Mouse (Mus musculus) neural tube, embryonic 13.5 days (tissue): ENCODE measurements around the gene Dhx16. TPM values are rescaled to one million over a fixed set of nuclear protein-coding genes. Genes with fewer than 3 reads are reported as not detected.

ENCODE experiments used
- ATAC-seq: fragments of 200-750 bp; cut with Nextera tagmentation; 2 replicates; pipeline ENCODE4 v1.8.0; 2017; ENCODE audit warnings: low read depth, mild to moderate bottlenecking, moderate TSS enrichment, moderate library complexity
- H3K27ac ChIP-seq: fragments of 300-500 bp; sonication (generic); replicated peaks from 2 replicates; pipeline ENCODE4 v1.5.1; 2015; ENCODE audit warnings: moderate library complexity, mild to moderate bottlenecking, inconsistent platforms
- H3K27me3 ChIP-seq: fragments of 300-500 bp; sonication (generic); 2 replicates; pipeline ENCODE4 v1.6.1; 2015; ENCODE audit warnings: mild to moderate bottlenecking, inconsistent platforms
- H3K36me3 ChIP-seq: fragments of 300-500 bp; sonication (generic); 2 replicates; pipeline ENCODE4 v1.6.1; 2015; ENCODE audit warnings: mild to moderate bottlenecking, inconsistent platforms
- H3K4me1 ChIP-seq: fragments of 300-500 bp; sonication (generic); replicated peaks from 2 replicates; pipeline ENCODE4 v1.6.1; 2015; ENCODE audit warnings: inconsistent platforms
- H3K4me2 ChIP-seq: fragments of 300-500 bp; sonication (generic); 2 replicates; pipeline ENCODE4 v1.6.1; 2015; ENCODE audit warnings: inconsistent platforms, mild to moderate bottlenecking, moderate library complexity
- H3K4me3 ChIP-seq: fragments of 300-500 bp; sonication (generic); 2 replicates; pipeline ENCODE4 v1.5.1; 2015; ENCODE audit warnings: mild to moderate bottlenecking, inconsistent platforms
- H3K9ac ChIP-seq: fragments of 300-500 bp; sonication (generic); 2 replicates; pipeline ENCODE4 v1.6.1; 2015; ENCODE audit warnings: moderate library complexity, mild to moderate bottlenecking, inconsistent platforms
- H3K9me3 ChIP-seq: fragments of 300-500 bp; sonication (generic); 2 replicates; pipeline ENCODE4 v1.6.1; 2016; ENCODE audit warnings: inconsistent platforms
- WGBS: fragments of 180-500 bp; shearing (Covaris S2); methylation state at CpG from one replicate; pipeline ENCODE4 v1.1.7; 2015; 5-methylcytosine and 5-hydroxymethylcytosine counted together
- polyA plus RNA-seq: library from polyadenylated mRNA; unstranded; fragments of >200 nt; fragmentation: Nextera tagmentation; extraction: Ambion mirVana; gene quantifications from 2 replicates; pipeline ENCODE4 v1.2.1, GENCODE M21; 2015

Dhx16 gene
- polyA plus RNA-seq, 1 experiment from 2014 or later, result 31.0 TPM

DNA sequence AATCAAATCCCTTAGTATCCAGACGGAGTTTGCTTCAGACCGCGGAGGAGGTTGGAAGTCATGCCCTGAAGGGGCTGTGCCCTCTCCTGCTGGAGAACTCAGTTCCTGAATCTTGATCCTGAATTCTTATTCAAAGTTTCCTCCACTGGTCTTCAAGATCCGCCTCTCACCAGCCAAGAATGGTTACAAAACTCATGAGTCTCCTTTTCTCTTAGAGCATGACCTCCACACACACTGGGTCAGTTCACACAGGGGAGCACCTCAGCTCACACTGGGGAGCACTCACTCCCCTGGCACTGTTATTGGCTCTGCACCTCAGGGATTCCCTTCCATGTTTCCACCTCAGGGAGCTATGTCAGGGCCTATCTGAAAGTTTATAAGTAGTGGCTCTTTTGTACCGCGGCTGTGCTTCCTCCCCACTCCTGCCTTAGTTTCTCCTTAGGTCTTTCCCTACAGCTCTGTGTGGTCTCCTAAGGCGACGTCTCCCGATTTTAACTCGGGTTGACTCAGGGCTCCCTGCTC, 14.7 kb upstream of the Dhx16 start:
- Histone ChIP-seq H3K27ac (peak overlapping the region; percentile 98), H3K4me1 (peaks cover 56% of the 10 kb centered on the region), H3K36me3 (peaks cover 4% of the 10 kb centered on the region), H3K9me3 (no peaks in the 10 kb centered on the region), H3K9ac (peak overlapping the region; percentile 95), H3K4me3 (peak overlapping the region; percentile 81), H3K27me3 (no peaks in the 10 kb centered on the region), H3K4me2 (peak overlapping the region; percentile 100)
- no peak for ATAC-seq
- WGBS, result 18% methylated on average over 10 of the region's 10 CpGs

DNA sequence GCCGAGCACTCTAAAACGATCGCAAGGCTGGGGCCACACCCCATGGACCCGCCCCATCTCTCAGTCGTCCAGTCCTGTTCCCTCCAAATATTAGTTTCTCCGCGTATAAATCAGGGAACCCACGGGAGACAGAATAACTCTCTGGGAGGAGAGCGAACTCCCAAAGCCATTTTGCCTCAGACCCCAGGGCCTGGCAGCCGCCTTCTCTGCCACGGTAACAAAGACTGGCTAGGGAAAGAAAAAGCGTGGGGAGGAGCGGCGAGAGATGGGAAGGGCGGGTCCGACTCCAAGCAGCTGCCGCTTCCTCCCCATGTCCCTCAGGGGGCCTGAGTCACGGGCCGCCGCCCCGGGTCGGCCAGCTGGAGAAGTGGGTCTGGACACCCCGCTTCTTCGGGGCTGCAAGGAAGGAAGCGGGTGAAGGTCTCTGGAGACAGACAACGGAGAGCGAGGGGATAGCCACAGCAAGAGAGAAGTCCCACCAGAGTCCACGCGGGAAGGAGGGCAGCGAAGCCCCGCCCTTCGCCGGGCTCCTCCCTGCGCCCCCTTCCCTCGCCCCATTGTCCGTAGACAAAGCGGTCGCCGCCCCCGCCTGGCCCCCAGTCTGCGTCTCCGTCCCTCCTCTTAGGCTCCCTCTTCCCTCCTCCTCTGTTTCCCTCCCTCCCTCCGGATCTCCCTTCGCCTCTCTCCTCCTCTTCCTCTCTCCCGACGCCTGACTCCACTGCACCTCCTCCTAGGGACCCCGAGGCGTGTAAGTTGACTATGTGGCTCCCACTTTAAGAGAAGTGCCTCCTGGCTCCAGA, 13.9 kb upstream of the Dhx16 start, which contains the start of gene Ppp1r18:
TSS of gene Ppp1r18 (plus strand) at position 113 of the 800 bp plus-strand sequence.
- ATAC-seq, result peak; percentile 63
- Histone ChIP-seq H3K4me3 (peak within 1 kb of the TSS; percentile 81), H3K9ac (peak within 1 kb of the TSS; percentile 95), H3K36me3 (peaks cover 6% of the 10 kb centered on the region), H3K4me1 (peaks cover 61% of the 10 kb centered on the region), H3K27ac (peak within 1 kb of the TSS; percentile 98), H3K4me2 (peak within 1 kb of the TSS; percentile 100), H3K9me3 (no peaks in the 10 kb centered on the region), H3K27me3 (no peaks in the 10 kb centered on the region)
- WGBS, result under 1% methylated on average over 48 of the region's 48 CpGs

DNA sequence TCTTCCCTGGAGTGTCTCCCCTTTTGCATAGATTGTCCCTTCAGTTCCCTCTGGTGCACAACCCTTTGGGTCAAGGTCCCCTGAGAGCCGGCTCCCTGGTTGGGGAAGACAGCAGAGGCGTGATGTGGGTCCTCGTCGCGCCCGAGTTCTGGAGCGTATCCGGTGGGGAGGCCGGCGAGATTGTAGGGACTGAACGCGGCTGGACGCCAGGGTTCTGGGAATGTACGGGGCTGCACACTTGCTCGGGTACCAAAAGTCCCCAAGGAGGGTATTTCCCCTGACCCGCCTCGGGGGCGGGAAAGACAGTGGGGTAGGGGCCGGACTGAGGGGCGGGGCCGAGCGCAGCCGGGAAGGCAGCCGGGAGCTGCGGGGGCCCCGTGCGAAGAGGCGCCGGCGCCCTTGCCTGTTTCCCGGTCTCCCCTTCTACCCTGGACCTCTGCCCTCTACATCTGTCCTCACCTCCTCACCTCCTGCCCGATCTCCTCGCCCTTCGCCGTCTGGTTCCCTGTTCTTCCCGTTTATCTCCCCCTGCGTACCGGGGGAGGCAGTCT, 13.3 kb upstream of the Dhx16 start:
- H3K27me3 ChIP-seq, result no peaks in the 10 kb centered on the region
- under 1% methylated on average over 38 of the region's 38 CpGs for WGBS
- H3K4me2 ChIP-seq, result peak overlapping the region; percentile 100
- H3K9me3 ChIP-seq, result no peaks in the 10 kb centered on the region
- H3K9ac ChIP-seq, result peak overlapping the region; percentile 95
- peaks cover 13% of the 10 kb centered on the region for H3K36me3 ChIP-seq
- peaks cover 65% of the 10 kb centered on the region for H3K4me1 ChIP-seq
- peak overlapping the region; percentile 81 for H3K4me3 ChIP-seq
- peak overlapping the region; percentile 98 for H3K27ac ChIP-seq
- ATAC-seq, result peak; percentile 43

DNA sequence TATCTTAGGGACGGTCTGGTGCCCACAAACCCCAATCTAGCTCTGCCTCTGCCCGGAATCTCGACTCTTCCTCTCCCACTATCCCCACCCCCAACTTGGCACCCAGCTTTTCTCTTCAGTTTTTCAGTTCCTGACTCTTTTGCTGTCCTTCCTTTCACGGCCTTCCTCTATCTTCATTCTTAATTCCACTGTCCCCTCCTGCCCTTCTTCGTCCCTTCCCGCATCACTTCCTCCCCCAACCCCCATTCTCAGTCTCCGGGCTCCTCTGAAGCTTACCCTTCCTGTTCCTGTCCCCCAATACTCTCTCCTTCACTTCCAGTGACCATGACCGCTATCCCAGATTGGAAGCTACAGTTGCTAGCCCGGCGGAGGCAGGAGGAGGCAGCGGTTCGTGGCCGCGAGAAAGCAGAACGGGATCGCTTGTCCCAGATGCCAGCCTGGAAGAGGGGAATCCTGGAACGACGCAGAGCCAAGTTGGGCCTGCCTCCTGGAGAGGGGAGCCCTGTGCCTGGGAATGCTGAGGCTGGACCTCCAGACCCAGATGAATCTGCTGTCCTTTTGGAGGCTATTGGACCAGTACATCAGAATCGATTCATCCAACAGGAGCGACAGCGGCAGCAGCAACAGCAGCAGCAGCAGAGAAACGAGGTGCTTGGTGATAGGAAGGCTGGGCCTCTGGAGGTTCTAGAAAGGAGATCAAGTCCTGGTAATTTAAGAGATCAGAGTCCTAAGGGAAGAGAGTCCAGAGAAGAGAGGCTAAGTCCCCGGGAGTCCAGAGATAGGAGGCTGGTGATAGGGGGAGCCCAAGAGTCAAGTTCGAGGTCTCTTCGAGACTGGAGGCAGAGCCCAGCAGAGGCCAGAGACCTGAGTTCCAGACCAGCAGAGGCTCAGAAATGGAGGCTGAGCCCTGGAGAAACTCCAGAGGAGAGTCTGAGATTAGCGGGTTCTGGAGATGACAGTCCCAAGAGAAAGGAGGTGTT, 12.4 kb upstream of the Dhx16 start:
- Histone ChIP-seq H3K4me1 (peaks cover 66% of the 10 kb centered on the region), H3K4me3 (peak overlapping the region; percentile 81), H3K27me3 (no peaks in the 10 kb centered on the region), H3K4me2 (peak overlapping the region; percentile 100), H3K27ac (peak overlapping the region; percentile 98), H3K9ac (peak overlapping the region; percentile 95), H3K36me3 (peaks cover 15% of the 10 kb centered on the region), H3K9me3 (no peaks in the 10 kb centered on the region)
- ATAC-seq, result no peak
- 8% methylated on average over 26 of the region's 26 CpGs for WGBS

DNA sequence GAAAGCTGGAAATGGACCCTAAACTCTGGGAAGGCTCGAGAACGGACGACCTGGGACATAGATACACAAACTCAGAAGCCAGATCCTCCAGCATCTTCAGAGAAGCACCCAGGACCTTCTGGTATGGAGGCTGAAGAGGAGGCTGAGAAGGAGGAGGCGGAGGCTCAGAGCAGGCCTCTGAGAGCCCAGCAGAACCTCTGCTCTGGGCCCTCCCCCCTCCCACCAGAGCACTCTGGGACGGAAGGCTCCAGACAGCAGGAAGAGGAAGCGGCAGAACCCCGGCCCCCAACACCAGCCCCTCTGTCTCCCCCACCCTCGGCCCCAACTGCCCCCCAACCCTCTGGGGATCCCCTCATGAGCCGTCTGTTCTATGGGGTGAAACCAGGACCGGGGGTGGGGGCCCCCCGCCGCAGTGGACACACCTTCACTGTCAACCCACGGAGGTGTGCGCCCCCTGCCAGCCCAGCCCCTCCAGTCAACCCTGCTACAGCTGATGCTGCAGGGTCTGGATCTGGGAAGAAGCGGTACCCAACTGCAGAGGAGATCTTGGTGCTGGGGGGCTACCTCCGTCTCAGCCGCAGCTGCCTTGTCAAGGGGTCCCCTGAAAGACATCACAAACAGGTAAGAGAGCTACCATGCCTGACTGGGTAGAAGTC, 11.3 kb upstream of the Dhx16 start:
- peak overlapping the region; percentile 100 for H3K4me2 ChIP-seq
- H3K36me3 ChIP-seq, result peaks cover 21% of the 10 kb centered on the region
- H3K27ac ChIP-seq, result peak overlapping the region; percentile 98
- WGBS, result 33% methylated on average over 17 of the region's 17 CpGs
- ATAC-seq, result no peak
- no peaks in the 10 kb centered on the region for H3K9me3 ChIP-seq
- peaks cover 77% of the 10 kb centered on the region for H3K4me1 ChIP-seq
- peak overlapping the region; percentile 81 for H3K4me3 ChIP-seq
- H3K27me3 ChIP-seq, result no peaks in the 10 kb centered on the region
- peak overlapping the region; percentile 95 for H3K9ac ChIP-seq

DNA sequence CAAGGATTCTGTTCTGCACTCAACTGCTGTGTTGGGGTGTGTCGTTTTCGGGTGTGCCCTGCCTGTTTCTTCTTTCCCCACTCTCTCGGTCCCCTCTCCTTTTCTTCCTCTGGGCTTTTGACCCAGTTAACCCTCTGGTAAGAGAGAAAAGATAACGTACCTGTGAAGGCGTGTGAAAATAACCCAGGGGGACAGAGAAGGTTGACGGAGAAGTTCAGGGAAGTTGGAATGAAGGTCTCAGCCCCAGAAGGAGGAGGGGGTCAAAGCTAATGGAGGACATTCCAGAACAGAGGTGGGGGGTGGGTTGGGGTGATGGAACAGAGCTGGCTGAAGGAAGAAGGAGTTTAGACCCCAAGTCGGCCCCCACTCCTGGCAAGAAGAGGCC, 10.7 kb upstream of the Dhx16 start:
- H3K9me3 ChIP-seq, result no peaks in the 10 kb centered on the region
- no peaks in the 10 kb centered on the region for H3K27me3 ChIP-seq
- peak overlapping the region; percentile 81 for H3K4me3 ChIP-seq
- peaks cover 83% of the 10 kb centered on the region for H3K4me1 ChIP-seq
- peak overlapping the region; percentile 98 for H3K27ac ChIP-seq
- peak overlapping the region; percentile 95 for H3K9ac ChIP-seq
- H3K36me3 ChIP-seq, result peaks cover 27% of the 10 kb centered on the region
- H3K4me2 ChIP-seq, result peak overlapping the region; percentile 100
- WGBS, result 10% methylated on average over 7 of the region's 7 CpGs
- ATAC-seq, result no peak

DNA sequence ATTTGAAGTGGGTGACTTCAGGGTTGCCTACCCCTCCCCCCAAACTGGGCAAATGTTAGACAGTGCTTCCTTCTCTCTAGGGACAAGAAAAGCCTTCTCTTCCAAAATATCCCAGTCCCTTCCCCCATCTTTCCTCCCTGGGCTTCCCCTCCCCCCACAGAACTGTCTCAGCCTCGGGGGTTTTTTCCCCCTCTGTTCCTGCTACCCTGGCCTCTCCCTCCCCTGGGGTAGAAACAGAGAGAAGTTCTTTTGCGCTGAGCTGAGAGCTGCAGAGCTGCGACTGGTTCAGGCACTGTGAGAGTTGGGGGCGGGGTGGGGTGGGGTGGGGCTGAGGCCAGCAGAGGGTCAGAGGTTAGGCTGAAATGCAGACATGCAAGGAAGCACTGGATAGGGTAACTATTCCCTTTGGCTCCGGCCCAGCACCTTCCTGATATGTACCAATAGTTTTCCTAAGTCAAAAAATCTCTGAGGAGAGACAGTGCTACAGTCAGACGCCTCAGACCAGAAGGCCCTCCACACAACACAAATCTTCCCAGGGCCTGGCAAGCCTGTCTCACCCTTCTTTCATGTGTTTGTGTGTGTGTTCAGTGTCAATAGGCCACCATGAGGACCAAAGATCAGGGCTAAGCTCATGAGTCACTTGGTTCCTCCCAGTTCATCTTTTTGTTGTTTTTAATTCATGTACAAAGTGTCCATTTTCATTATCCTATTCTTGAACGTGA, 10.1 kb upstream of the Dhx16 start:
- Histone ChIP-seq H3K9me3 (no peaks in the 10 kb centered on the region), H3K4me2 (peak overlapping the region; percentile 100), H3K4me1 (peaks cover 81% of the 10 kb centered on the region), H3K9ac (peak overlapping the region; percentile 95), H3K36me3 (peaks cover 33% of the 10 kb centered on the region), H3K4me3 (peak overlapping the region; percentile 81), H3K27ac (peak overlapping the region; percentile 98), H3K27me3 (no peaks in the 10 kb centered on the region)
- no peak for ATAC-seq
- 3% methylated on average over 7 of the region's 7 CpGs for WGBS

DNA sequence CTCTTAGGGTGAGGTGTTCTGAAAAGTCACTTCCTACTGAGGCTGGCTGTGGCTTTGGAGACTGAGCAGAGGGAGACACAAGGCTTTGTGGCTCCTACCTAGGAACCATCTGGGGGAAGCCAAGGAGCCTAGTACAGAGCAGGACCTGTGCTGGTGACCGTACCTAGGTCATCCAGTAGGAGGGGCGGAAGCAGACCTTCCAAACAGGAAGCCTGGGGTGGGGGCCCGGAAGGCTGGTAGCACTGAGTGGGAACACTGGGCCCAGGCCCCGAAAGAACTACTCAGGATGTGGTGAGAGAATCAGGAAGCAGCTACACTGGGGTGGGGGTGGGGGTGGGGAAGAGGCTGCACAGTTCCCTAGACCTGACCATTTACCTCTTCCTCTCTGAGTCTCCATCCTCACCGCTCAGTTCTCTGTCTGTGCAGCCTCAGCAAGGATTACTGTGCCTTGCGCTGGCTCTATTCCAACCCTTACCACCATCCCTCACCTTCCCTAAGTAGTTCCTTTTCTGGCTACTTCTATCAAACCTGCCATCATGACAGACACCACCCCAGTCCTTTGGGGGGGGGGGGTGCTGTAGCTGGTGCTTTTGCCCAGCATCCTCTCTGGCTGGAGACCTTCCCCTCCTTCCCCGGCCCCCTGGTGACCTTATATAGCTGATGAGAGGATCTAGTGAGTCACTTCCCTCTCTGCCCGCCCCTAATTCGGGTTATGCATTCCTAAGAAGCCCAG, 9.3 kb upstream of the Dhx16 start:
- Histone ChIP-seq H3K27ac (peak overlapping the region; percentile 98), H3K4me3 (peak overlapping the region; percentile 81), H3K4me2 (peak overlapping the region; percentile 100), H3K9me3 (no peaks in the 10 kb centered on the region), H3K36me3 (peaks cover 41% of the 10 kb centered on the region), H3K9ac (peak overlapping the region; percentile 95), H3K27me3 (no peaks in the 10 kb centered on the region), H3K4me1 (peaks cover 73% of the 10 kb centered on the region)
- 63% methylated on average over 9 of the region's 9 CpGs for WGBS
- no peak for ATAC-seq

DNA sequence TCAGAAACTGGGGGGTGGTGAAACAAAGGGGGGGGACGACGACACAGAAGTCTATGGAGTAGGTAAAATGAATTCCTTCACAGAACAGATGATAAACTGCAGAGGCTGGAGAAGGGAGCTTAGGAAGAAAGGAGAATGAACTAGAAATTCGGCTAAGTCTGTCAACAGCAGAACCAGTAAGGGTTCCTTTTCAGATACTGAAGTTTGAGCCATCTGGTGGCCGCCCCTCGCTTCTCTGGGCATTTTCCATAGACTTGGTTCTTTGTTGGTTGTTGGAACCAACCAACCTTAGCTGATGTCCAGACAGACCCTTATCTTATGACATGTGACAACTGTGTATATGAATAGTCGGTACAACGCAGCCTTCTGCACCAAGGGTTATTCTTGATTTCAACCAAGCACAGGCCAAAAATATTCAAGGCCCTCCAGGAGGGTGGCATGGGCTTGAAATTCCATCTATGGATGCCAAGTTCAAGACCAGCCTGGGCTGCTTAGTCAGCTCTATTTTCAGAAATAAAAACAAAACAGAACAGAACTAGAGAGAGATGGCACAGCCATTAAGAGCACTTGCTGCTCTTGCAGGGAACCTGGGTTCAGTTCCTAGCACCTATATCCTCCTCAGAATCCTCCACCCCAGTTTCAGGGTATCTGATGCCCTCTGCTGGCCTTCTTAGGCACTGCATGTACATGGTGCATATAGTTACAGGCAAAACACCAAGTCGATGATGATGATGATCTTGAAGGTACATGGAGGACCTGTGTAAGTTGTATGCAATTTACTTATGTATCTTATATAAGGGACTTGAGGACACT, 8.5 kb upstream of the Dhx16 start:
- ATAC-seq, result no peak
- peaks cover 73% of the 10 kb centered on the region for H3K4me1 ChIP-seq
- H3K9me3 ChIP-seq, result no peaks in the 10 kb centered on the region
- H3K9ac ChIP-seq, result peak overlapping the region; percentile 95
- WGBS, result 86% methylated on average over 8 of the region's 8 CpGs
- H3K27ac ChIP-seq, result peak overlapping the region; percentile 98; the same call in 1 of the 2 replicates
- peak overlapping the region; percentile 100 for H3K4me2 ChIP-seq
- H3K27me3 ChIP-seq, result no peaks in the 10 kb centered on the region
- peak overlapping the region; percentile 81 for H3K4me3 ChIP-seq
- H3K36me3 ChIP-seq, result peaks cover 48% of the 10 kb centered on the region
